Mouse (Mus musculus): ENCODE data around the gene Stk39.
"Not testable (repeated sequence)": the region's sequence is repeated elsewhere in the genome, so short reads cannot be mapped to it uniquely, and the experiment has no call there.

The Stk39 gene

GRCm38 (mm10) chr2:68281575-68281974 lies 190.5 kb downstream of the Stk39 start:
- DNase-seq: no peak

GRCm38 (mm10) chr2:68271301-68271700 lies 200.8 kb downstream of the Stk39 start:
- DNase-seq: no peak

- DNase-seq: no peak
These were observed 201.2 kb downstream of the Stk39 start for GRCm38 (mm10) chr2:68270836-68271235.

DNA sequence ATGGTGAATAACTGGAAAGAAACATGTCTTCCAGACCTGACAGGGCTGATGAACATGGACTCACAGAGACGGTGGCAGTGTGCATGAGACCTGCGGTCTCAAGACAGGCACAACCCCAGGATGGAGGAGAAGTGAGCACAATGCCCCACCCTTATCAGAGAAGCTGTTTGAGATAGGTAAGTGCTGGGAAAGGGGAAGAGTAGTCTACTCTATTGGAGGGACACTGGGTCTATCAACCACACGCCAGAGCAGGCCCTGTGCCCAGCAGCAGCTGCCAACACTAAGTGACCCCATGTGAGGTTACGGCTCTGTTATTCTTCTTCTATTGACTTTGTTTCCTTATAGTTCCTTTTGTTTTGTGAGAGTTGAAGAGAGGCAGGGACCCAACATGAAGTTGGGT lies 202.4 kb downstream of the Stk39 start:
- DNase-seq: no peak

DNA sequence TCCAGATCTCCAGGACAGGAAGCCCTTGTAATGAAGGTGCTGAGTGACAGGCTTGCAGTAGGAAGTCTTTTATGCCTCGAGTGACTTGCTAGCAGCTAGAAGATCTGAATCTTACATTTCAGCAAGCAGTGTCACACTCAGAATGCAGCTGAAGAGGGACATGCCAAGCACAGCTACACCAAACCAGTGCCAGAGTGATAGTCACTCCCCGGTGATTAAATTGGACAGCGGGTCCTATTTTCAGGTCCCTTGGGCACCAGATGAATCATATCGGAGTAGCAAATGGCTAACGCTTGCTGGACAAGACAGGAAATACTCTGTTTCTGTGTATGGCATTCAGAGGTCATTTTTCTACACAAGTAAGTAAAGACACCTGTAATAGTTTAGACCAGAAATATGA lies 207.2 kb downstream of the Stk39 start:
- no peak for DNase-seq

DNA sequence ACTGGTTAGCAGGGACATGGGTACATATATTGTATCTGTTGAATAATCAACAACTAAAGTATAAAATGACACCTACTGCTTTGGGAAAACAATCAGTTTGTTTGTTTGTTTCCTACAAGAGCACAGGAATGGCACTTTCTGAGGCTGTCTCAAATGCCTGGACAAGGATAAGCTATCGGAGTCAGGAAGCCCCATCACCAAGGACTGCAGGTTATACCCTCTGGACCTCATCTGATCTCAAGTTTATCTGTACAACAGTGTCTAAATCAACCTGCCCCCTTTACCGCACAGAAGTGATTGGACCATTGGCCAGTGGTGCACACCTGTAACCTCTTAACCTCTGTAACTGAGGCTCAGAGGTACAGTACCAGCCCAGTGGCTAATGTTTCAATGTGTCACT lies 211.2 kb downstream of the Stk39 start:
- DNase-seq: no peak

DNA sequence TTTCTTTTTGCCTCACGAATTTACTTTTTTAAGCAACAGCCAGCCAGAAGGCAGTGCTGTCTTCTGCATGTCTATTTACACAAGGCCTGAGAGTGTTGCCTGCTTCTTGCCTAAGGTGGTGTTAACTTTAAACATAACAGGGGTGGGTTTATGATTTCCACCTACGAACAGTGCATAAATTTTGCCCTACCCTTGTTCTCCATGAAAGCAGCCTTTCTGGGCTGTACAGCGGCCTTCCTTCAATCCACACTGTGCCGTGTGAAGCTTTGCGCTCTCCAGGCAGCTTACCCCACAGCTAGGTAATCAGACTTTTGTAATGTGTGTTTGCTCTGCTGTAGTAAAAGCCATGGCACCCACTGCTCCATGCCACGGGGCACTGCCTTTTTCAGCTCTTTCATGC lies 214.5 kb downstream of the Stk39 start:
- no peak for DNase-seq

GRCm38 (mm10) chr2:68256472-68256871 lies 215.6 kb downstream of the Stk39 start:
- no peak for DNase-seq

DNA sequence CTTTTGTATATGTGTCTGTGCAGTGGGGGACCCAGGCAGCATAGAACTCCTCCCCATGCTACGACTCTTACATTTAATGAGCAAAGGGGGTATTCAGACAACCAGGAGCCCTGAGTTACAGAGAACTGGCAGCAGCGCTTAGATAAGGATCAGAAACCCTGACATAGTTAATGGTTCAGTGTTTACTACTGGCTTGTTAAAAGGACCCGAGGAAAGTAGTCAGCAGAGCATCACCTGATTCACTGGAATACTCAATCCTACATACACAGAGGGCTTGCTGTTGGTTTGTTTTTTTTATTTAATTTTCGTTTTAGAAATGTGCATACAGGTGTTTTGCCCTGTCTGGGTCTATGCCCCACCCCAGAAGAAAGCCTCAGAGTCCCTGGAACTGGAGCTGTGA lies 217.3 kb downstream of the Stk39 start:
- DNase-seq: no peak

DNA sequence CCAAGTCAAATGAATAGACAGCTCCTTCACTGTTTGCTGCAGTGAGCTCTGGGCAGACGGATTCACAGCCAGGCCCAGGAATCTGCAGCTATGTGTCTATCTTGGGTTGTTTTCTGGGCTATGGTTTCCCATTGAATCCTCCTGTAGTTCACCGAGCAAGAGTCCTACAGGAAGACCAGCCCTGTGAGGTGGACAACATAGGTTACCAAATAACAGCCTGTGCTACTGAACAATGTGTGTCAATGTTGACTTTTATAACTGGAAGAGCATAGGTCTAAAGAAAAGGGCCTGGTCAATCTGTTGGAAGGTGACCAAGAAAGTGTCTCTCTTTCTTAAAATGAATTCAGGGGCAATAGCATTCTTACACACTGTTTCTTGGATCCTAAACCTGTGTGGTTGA lies 218.8 kb downstream of the Stk39 start:
- DNase-seq: no peak

GRCm38 (mm10) chr2:68252048-68252758 lies 219.9 kb downstream of the Stk39 start:
- DNase-seq: no peak

DNA sequence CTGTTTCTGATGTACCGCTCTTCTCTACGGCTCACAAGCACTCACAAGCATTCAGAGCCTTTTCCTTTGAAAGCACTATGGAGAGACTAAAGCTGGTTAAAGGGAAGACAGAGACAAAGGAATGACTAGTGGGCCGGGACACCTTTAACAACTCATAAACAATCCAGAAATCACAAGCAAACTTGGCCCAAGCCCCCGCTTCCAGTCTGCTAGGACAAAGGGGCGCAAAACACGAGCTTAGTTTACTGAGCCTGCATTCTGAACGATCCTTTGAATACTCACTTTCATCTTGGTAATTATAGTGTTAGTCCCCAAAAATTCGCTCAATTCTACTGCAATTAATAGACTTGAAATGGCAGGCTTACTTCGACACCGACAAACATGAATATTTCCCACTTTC lies 221.2 kb downstream of the Stk39 start:
- no peak for DNase-seq

- no peak for DNase-seq
These were observed 222.1 kb downstream of the Stk39 start for GRCm38 (mm10) chr2:68249855-68250424.

- DNase-seq: no peak
These were observed 225.8 kb downstream of the Stk39 start for GRCm38 (mm10) chr2:68246284-68246683.

GRCm38 (mm10) chr2:68244556-68244955 lies 227.5 kb downstream of the Stk39 start:
- DNase-seq: no peak

- no peak for DNase-seq
These were observed 228.1 kb downstream of the Stk39 start for GRCm38 (mm10) chr2:68243879-68244553.

DNA sequence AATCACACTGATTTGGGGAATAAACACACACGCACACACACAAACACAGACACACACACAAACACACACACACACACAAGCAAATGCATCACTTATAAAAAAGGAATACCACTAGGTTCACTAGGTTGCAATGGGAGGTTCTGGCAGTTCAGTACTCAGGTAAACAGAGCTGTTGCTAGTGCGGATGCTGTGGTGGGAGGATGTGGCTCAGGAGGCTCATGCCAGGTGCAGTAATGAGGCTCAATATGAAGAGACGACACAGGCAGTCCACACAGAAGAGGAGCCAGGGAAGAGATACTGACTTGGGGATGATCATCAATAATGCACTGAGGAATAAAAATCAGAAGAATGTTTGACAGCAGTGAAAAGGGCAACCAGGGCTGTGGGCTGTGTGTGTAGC lies 228.8 kb downstream of the Stk39 start:
- no peak for DNase-seq

- no peak for DNase-seq
These were observed 230.0 kb downstream of the Stk39 start for GRCm38 (mm10) chr2:68242069-68242468.

DNA sequence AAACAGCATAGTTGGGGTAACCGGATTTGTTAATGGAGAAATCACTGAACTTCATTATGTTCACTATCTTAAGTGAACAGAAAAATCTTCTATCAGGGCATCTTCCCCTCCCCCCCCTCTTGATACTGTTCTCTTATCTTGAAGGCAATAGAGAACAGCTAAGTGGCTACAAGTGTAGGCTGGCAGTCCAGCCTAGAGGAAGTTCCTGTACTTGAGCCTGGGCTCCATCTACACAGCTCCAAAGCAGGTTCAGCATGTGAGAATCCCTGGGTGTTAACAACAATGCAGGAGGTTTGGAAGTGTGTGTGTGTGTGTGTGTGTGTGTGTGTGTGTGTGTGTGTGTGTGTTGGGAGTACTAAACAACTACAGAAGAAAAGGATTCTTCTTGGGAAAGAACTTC lies 230.4 kb downstream of the Stk39 start:
- DNase-seq: no peak

- not testable (repeated sequence) for DNase-seq
These were observed 232.7 kb downstream of the Stk39 start for GRCm38 (mm10) chr2:68239415-68239814.

DNA sequence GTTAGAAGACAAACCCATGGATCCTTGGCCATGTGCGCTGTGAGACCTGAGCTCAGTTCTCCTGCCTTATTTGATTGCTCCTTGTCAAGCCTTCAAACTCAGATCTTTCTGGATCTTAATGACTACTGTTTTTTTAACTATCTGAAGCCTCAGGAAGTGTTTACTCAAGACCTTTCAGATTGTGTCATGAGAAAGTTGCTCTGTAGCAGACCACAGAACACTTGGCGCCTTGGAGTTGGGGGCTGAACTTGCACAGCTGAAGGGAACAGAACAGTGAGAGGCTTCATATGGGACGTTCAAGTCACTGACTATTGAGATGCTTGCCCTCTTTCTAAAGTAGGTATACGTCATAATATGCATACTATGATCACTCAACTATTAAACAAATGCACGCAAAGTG lies 239.1 kb downstream of the Stk39 start:
- DNase-seq: no peak

GRCm38 (mm10) chr2:68229872-68230271 lies 242.2 kb downstream of the Stk39 start:
- no peak for DNase-seq

DNA sequence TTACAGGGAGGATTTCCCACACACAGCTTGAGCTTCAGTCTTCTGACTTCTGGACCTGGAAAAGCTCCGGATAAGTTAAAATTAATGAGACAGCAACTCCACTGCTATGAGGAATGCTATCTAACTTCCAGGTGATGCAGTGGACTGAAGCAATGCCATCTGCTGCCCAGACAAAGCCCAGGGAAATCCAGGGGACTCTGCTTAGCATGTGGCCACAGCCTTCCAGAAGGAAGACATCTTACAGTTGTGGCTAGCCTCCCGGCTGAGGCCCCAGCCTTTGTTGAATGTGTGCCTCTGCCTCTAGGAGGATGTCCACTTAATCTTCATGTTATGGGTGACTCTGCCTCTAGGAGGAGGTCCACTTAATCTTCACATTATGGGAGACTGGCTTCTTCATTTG lies 243.0 kb downstream of the Stk39 start:
- DNase-seq: no peak

GRCm38 (mm10) chr2:68222227-68222873 lies 249.7 kb downstream of the Stk39 start:
- peak; percentile 34 to 52 for DNase-seq
